Mouse (Mus musculus) thymus, postnatal 36 days (tissue): ENCODE measurements around the gene Psmb5.
A peak's percentile ranks its signal among the peaks of the same experiment; 100 is the strongest.
"Not testable (repeated sequence)": the region's sequence is repeated elsewhere in the genome, so short reads cannot be mapped to it uniquely, and the experiment has no call there.

Source experiments
- DNase-seq, 2 experiments: peaks; one replicate each; pipeline ENCODE4 v3.0.0; 2022; ENCODE audit warnings: mixed read lengths in 2 of 2

The Psmb5 gene

DNA sequence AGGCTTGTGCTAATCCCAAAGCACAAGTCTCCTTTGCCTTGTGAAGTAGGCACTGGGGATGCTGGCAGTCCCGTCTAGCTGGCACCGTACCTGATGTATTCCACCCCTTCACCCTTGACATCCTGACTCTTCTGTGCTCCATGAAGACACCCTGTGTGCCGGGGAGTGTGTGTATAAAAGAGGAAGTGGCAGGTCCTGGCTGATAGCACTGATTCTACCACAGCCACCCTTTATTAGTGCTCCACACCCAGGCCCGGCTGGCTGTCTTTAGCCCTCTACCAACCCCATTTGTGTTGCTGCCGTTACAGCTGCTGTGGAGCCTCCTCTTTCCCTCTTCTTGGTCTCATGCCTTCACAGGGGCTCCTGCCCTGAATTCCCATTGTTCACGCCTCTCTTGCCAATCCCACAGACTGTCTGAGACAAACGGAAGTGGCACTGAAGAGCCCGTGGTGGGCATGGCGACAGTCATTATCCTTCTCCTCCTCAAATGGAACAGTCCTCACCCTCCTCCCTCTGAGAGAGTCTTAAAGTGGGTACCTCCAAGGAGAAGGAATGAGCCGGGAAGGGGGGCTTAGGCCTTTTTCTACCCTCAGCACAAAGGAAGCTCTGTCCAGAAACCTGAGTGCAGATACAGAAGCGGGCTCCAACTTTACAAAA, 12.9 kb upstream of the Psmb5 start:
- no peak for DNase-seq

DNA sequence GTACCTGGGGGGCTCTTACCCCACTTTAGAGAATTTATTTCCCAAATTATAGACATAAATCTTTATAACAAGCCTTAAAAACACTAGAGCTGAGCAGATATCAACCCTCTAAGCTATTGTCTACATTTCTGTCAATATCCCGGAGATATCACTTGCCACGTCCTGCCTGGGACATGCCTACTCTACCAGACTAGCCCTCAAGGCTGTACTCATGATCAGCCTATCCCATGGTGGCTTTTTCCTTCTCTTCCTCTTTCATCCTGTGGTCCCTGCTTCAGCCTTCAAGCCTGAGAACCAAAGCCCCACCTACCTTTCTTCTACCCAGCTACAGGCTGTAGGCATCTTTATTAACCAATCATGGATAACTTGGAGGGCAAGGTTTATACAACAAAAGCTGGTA, 12.0 kb upstream of the Psmb5 start:
- DNase-seq: no peak

DNA sequence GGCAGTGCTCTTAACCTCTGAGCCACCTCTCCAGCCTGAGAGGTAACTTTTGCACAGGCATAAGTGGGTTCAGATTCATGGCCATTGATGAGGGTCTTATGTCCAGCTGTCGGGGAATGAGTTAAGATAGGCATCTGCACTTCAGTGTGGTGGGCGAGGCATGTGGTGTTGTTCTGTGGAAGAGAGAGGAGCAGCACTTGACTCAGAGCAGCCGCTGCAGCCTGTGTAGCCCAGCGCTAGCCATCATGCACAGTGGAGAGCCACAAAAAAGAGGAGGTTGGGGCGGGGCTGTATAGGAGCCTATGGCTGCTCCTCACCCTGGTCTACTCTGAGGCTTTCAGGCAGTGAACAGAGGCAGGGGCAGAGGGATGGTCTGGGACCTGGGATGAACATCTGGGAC, 10.3 kb upstream of the Psmb5 start:
- DNase-seq: no peak

DNA sequence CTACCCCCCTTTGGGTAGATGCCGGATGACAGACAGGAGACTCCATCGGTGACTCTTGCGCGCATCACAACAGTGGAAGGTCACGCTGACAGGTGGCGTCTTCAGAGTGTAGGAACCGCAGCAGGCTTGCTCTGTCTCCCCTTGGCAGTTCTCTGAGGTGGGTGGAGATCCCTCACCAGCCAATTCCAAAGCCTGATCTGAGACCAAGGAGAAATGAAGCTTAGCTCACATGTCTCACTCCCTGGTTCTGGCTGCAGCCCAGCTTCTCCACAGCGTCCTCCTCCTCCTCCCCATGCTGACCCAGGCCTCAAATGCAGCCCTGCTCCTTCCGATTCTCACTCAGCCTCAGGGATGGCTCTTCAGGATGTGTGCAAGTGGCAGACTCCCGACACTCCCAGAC, 7.2 kb upstream of the Psmb5 start:
- no peak for DNase-seq

DNA sequence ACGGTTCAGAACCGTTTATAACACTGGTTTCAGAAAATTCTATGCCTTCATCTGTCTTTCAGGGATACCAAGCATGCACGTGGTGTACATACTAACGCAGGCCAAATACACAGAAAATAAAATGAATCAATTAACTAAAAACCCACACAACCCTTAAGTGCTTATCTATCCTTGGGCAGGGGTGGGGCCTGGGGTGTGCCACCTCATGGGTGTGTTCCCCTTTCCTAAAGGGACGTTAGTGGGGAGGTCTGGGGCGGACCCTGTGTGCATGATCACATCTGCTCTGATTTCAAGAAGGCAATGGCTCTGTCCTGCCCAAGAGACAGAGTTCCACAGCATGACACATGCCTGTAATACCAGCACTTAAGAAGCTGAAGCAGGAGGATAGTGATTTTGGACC, 5.5 kb upstream of the Psmb5 start:
- no peak for DNase-seq

DNA sequence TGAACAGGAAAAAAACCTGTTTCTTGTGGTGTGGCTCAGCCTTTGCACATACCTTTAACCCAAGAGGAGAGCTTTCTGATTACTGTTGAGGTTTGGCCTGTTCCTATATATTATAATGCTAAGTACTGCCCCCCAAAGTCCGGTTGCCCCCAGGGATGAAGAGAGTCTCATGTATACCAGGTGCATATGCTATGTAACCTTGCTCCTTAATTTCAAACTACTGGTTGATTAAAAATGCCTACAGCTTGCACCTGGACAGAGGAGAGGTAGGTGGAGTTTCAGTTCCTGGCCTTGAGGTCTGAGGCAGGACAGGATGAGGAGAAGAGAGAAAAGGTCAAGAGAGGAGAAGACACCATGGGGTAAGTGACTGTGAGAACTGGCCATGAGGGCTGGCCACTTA, 3.3 kb upstream of the Psmb5 start, which contains the start of gene Psmb11:
TSS of gene Psmb11 (plus strand) at position 301 of the 400 bp plus-strand sequence.
- no peak for DNase-seq

DNA sequence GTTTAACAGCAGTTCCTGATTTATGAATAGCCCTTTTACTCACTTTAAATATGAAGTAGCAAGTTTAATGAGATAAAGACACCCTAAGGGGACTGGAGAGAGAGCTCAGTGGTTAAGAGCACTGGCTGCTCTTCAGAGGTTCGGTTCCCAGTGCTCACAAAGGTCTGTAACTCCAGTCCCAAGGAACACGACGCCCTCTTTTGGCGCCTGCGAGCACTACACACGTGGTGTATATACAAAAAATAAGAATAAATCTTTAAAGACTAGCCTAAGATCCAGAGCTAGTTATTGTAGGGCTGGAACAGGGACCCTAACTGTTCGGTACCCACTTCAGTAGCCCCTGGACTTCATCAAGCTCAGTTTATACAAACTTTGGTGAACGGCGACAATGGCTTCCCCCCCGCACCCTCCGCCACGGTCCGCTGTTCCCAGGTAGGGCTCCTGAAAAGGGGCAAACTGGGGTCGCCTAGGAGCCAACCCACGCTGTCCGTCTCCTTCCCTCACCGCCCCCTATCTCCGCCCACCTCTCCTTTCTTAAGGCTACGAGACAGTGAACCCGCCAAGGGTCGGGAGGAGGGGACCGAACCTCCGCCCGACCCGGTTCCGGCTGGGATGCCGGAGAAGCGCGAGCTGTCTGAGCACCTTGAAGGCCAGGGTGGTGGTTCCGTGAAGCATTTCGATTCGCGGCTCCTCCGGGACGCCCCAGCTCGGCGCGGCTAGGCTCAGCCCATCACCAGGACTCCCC, 498 bp downstream of the Psmb5 start:
- no peak for DNase-seq

DNA sequence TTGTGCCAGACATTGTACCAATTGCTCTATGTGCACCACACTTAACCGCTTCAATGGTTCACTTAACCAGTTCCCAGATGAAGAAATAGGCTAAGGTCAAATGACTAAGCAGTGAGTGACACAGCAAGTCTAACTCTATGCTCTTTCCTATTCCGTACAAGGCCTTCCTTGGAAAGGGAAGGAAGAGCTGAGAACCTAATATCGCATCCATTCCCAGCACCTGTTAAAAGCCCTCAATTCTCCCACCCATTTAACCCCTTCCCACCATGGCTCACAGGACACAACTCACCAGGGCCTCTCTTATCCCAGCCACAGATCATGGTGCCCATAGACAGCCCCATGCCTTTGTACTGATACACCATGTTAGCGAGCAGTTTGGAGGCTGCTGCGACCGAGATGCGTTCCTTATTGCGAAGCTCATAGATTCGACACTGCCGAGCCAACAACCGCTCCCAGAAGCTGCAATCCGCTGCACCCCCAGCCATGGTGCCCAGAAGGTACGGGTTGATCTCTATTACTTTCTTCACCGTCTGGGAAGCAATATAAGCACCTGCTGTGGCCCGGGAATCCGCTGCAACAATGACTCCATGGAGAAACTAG, 1.5 kb downstream of the Psmb5 start:
- DNase-seq: no peak

DNA sequence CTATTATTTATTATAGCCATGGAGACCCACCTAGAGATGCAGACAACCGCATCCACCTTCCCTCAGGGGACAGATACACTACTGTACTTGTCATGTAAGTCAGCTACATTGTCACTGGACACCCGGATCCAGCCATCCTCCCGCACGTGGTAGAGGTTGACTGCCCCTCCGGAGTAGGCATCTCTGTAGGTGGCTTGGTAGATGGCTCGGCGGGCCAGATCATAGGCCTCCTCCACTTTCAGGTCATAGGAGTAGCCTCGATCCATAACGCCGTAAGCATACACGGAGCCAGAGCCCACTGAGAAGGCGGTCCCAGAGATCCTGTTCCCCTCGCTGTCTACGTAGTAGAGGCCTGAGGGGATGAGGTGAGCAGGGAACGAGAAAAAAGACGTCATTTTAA, 3.7 kb downstream of the Psmb5 start:
- DNase-seq: not testable (repeated sequence)

DNA sequence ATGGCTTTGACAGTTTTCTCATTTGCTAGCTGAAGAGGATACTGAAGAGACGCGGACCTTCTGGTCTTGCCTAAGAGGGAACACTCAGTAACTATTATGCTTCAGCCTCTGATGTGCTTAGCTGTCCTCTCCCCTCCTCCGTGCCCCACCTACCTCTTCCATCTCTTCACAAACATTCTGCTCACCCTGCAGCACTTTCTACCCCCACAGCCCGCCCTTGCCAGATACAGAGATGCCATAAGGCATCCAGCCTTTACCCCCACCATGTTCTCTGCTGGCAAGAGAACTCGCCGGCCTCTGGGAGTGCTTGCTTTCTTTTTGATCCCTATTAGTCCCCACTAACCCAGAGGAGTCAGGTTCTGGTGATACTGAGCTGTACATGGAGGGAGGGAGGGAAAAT, 7.2 kb downstream of the Psmb5 start:
- DNase-seq: no peak

DNA sequence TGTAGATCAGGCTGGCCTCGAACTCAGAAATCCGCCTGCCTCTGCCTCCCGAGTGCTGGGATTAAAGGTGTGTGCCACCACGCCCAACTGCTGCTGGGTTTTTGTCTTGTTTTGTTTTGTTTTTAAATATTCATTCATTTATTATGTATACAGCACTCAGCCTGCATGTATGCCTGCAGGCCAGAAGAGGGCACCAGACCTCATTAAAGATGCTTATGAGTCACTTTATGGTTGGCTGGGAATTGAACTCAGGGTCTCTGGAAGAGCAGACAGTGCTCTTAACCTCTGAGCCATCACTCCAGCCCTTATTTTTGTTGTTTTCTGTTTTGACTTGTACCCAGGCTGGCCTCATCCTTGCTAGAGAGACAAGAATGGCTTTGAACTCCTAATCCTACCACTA, 7.9 kb downstream of the Psmb5 start:
- no peak for DNase-seq

DNA sequence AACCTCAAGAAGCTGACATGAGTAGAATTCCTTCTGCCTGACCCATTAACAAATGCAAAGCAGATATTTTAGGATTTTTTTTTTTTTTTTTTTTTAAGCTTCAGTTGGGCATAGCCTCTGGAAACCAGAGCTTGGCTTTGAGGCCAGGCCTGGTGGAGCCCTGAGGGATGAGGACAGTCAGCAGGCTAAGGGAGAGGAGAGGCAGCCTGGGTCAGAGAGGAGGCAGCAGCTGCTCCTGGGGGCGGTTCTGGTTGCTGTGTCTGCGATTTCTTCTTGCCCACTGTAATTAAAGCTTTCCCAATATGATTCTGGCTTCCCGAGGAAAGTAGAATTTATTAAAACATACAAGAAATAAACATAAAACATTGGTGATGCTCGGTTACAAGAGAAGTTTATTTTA, 8.6 kb downstream of the Psmb5 start:
- no peak for DNase-seq

DNA sequence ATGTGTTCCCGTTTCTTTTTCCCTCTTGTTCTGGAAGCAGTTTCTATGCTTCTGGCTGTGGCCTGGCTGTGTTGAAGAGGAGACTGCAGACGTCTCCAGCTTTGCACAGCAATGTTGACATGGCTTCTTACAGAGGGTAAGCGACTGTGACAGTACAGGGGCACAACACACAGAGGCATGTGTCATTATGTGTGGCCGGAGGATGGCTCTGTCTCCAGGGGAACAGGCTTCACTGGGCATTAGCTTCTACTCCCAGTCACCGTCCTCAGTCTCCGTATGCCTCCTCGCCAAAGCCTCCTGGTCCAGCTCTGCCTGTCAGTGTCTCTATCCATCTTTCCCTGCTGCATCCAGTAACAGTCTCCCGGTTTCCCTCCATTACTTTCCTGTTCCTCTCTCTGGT, 10.6 kb downstream of the Psmb5 start:
- no peak for DNase-seq

DNA sequence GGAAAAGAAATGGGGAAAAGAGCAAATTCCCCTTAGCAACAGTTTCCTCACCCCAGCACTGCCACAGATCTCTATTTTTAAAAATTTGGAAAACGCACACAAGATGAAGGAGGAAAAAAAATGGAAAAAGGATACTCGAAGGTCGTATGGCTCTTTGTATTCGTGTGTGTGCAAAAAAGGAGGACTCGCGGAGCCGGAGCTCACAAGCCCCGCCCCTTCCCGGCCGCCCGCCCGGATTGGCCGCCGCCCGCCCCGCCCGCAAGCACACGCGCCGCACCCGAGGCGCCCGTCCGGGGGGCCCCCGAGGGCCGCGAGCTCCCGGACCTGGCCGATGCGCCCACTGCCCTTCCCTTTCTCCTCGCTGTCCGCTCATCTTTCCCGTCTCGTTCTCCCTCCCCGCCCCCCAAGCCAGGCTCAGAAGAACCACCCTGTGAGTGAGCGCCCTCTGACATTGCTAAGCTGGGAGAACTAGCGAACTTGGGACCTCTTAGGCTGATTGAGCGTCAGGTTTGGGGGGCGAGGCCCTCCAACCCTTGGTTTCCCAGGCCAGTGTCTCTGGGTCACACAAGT, 12.0 kb downstream of the Psmb5 start, which contains the start of gene 4931414P19Rik:
TSS of gene 4931414P19Rik (minus strand) at position 242 of the 570 bp plus-strand sequence.
- DNase-seq: peak; percentile 82 to 83

DNA sequence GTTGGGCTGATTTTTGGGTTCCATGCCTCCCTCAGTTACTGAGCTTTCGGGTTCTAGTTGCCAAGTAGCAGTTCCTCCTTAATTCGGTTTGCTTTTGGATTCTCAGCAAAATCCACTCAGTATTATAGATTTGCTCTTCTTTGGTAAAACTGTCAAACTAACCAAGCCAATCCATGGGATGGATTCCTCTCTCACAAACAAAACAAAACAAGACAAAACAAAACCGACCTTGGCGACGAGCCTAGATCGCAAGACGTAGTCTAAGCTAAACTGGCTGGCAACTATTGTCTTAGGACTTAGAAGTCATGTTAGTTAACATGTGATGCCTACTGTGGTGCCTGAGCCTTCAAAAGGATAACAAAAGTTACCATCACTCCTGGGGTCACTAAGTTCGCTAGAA, 14.1 kb downstream of the Psmb5 start:
- no peak for DNase-seq

DNA sequence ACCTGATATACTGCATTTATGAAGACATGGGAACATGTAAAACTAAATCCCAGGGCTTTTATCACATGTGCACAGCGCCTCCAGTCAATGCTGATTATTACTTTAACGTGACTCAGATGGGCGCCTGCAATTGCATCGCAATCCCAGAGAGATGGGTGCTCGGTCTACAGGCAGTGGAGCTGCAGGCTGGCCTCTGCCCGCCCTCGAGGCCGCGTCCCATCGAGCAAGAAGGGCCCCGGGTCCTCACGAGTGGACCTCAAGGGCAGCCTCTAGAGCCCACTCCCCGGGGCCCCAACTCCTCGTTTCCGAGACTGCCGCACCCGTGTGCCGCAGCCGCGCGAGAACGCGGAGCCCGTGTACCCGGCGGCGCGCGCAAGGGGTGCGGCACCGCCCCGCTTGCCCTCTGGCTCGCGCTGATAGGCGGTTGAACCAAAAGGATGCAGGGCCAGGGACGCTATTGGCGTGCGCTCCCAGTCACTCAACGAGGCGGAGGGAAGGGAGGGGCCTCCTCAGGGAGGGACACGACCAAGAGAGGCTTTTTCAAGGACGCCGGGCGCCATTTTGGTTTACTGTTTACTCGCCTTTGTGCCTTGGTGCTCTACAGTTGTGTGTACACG, 14.7 kb downstream of the Psmb5 start:
- peak; percentile 92 to 96 for DNase-seq

DNA sequence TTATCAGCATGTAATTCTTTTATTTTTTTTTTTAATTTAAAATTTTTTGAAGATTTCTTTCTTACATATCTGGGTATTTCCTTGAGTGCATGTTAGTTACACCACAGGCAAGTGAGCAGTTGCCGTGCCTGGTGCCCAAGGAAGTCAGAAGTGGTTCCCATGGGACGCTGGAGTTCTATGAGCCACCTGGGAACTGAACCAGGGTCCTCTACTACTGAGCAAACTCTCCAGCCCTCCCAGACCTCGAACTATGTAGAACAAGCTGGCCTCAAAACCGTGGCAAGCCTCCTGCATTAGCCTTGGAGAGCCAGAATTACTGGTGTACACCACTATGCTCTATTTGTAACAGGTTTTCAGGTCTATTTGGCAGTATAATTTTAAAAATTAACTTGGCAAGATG, 15.2 kb downstream of the Psmb5 start:
- DNase-seq: no peak

DNA sequence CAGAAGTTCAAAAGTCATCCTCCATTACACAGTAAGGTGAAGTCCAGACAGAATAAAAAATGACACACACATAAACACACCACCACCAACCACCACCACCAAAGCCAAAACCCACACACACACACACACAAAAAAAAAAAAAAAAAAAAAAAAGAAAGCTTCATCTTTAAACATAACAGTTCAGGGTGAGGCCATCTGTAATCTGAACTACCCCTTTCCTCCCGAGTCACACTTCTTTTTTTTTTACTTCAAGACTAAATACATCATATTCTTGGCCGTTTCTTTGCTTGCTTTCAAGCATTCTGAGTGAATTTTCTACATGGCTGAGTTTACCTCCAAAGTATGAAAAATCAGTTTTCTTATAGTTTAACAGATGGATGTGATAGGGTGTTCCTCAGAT, 16.2 kb downstream of the Psmb5 start:
- no peak for DNase-seq

DNA sequence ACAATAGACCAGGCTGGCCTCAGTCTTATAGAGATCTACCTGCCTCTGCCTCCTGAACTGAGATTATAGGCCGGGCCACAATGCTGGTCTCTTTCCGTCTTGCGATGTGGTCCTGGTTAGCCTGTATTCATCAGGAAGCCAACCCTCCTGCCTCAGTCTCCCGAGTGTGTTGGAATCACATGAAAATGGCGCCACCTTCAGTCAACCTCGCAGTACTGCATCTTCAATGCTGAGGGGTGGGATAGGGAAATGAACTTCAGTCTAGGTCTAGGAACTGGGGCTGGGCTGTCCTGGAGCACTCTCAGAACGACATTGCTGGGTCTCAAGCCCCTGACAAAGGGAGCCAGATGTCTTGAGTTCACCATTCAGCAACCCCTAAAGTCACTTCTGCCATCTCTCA, 20.7 kb downstream of the Psmb5 start:
- DNase-seq: no peak

DNA sequence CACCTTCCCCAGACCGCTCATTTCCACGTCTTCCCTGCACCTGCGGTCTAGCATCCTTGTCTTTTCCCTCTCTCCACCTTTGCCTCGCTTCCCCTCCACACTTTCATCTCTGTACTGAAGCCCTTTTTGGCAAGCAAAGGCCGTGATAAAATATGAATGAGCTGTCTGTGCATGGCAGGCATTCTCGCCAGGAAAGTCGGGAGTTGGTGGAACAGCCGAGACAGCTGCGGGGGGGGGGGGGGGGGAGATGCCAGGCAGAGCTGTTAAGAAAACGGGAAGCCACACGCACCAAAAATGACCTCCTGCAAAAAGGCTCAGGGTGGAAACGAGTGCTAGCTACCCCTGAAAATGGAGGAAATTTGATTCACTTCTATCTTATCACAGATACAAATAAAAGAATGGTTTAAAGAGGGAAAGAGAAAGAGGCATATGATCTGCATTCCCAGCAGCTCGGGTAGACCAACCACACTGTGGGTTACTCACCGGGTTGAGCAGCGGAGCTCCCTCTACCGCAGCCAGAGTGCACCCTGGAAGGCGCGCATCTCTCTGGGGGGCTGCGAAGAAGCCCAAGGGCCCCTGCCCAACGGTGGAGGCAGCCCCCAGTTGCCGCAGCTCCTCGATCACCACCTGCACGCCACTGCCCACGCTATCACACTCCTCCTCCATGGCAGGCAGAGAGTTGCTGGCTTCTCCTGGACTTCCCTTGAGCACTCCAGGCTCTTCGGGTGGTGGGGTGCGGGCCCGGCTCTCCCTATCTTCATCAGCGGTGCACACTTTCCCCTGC, 23.0 kb downstream of the Psmb5 start:
- no peak for DNase-seq

DNA sequence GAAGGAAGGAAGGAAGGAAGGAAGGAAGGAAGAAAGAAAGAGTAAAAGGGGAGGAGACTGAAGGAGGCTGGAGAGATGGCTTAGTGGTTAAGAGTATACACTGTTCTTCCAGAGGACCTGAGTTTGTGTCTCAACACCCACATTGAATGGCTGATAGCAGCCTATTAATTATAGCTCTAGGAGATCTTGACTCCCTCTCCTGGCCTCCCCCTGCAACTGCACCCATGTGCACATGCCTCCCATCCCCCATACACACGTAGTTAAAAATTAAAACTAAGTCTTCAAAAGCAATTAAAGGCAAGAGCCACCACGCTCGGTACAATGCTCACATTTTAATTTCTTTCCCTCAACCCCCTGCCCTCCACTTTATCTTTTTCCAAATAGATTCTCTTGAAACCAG, 23.8 kb downstream of the Psmb5 start:
- no peak for DNase-seq

DNA sequence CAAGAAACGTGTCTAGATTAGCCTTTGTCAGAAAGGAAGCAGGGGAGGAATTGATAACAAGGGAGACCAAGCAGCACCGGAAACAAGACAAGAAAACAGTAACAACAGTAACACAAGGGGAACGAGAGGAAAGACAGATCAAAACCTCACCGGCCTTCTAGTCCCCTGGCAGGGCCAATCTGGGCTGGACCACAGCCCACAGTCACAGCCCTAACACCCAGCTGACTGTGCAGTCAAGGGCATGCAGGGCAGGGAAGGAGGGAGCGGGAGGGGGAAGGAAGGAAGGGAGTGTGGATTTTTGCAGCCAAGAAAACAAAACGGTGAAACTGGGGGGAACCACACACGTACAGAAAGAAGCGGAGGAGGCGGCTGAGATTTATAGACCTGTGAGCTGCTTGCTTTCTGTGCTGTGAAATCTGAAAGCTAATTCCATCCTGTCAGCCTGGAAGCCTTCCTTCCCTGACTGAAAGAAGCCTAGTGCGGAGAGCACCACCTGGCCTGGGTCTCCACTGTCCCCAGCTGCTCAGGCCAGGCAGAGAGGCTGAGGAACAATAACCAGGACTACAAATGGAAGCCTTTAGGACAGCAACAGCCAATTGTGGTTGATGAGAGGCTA, 25.4 kb downstream of the Psmb5 start:
- DNase-seq: no peak
